In the genomic region with DNA sequence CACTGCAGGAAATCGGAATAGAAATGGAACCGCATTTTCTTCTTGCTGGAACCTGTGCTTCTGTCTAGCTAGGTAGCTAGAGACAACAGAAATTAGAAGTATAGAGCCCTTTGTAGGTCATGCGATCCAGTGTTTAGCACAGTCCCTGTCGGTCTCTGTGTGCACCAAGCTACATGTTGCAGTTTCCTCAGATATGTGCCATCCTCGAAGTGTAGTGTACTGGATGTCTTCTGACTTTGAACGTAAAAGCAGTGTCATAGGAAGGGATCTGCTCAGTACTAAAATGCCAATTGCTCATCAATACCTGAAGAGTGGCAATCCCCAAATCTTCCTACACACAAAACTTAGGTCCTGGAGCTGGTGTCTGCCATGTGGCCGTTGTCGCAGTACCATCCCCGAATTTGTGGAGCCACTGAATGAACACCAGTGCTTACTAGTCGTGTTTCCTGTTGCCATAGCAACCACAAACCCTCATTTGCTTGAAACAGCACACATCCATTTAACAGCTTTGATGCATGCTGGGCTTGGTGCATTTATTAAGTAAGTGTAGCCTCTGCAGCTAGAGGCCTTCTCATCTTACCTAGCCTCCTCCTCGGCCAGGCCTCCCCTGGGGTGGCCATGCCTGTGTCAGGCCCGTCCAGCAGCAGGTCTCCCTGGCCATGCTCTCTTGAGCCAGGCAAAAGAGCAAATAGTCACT, we compare ENCODE assay signal across 11 mouse cellular contexts.
DNase-seq lines count a peak whose midpoint lies in the region; ATAC-seq lines count a peak whose summit lies in the region.
"Had no signal": no experiment of that assay in that cellular context is flagged by ENCODE, and none has a peak within 500 bp of the region (broad histone marks: within the 10 kb centered on the region; RNA-seq: fewer than 3 reads in every experiment).

No protein-coding gene starts in this region.

- H3K4me2 ChIP-seq in forebrain, embryonic 13.5 days: no peak overlapping the region
- H3K4me2 ChIP-seq: liver, embryonic 13.5 days had no signal

- DNase-seq in right cerebral cortex, postnatal 36 days (ENCODE audit: low spot score in 2 of 2): peak; percentile 20 to 22
- no peak for DNase-seq in right cerebral cortex, postnatal 25 days
- DNase-seq in mesoderm, embryonic 11.5 days (ENCODE audit: low read depth, low spot score): peak; percentile 77
- no peak for DNase-seq in cerebellum, adult 9-11 months
- DNase-seq in kidney, adult 9 months: no peak
- no peak for DNase-seq in kidney, postnatal 10 days
- DNase-seq: gastrocnemius, postnatal 36 days; kidney, adult 2 months; liver, embryonic 13.5 days had no signal

- WGBS in forebrain, embryonic 13.5 days: 40% methylated on average over 12 of the region's 12 CpGs

- peaks cover 60% of the 10 kb centered on the region for H3K4me1 ChIP-seq in forebrain, embryonic 13.5 days

- no peak overlapping the region for H3K4me3 ChIP-seq in forebrain, embryonic 13.5 days
- H3K4me3 ChIP-seq: liver, embryonic 13.5 days had no signal

- H3K27ac ChIP-seq in forebrain, embryonic 13.5 days: peak overlapping the region; percentile 64
- H3K27ac ChIP-seq: liver, embryonic 13.5 days; stomach, postnatal 0 days had no signal

- no peaks in the 10 kb centered on the region for H3K9me3 ChIP-seq in forebrain, embryonic 13.5 days (replicated peaks)
- H3K9me3 ChIP-seq: liver, embryonic 13.5 days had no signal

- H3K27me3 ChIP-seq in forebrain, embryonic 13.5 days: no peaks in the 10 kb centered on the region
- H3K27me3 ChIP-seq: liver, embryonic 13.5 days had no signal

- no peak overlapping the region for H3K9ac ChIP-seq in forebrain, embryonic 13.5 days
- H3K9ac ChIP-seq: liver, embryonic 13.5 days had no signal

- H3K36me3 ChIP-seq in forebrain, embryonic 13.5 days (ENCODE audit: poor library complexity, severe bottlenecking): no peaks in the 10 kb centered on the region
- H3K36me3 ChIP-seq: liver, embryonic 13.5 days had no signal

- peak; percentile 76 for ATAC-seq in forebrain, embryonic 13.5 days

Comparison
In these comparisons a context has a peak if more than half of its experiments do, and no peak if none do; other contexts are left out.
1. DNase-seq: peak in right cerebral cortex, postnatal 36 days (2 of 2) and mesoderm, embryonic 11.5 days (single experiment); none in right cerebral cortex, postnatal 25 days (single experiment), cerebellum, adult 9-11 months (single experiment), kidney, adult 9 months (single experiment) and kidney, postnatal 10 days (single experiment).